ENCODE assay signal across 22 mouse cellular contexts in genomic region chr7:109610348-109610747, GRCm38 (mm10).
A peak's percentile ranks its signal among the peaks of the same experiment; 100 is the strongest.
DNase-seq lines count a peak whose midpoint lies in the region; ATAC-seq and TF ChIP-seq lines count a peak whose summit lies in the region.
"Had no signal": no experiment of that assay in that cellular context is flagged by ENCODE, and none has a peak within 500 bp of the region (broad histone marks: within the 10 kb centered on the region; RNA-seq: fewer than 3 reads in every experiment).

No protein-coding gene starts in this region.

- no peaks in the 10 kb centered on the region for H3K27me3 ChIP-seq in embryonic facial prominence, embryonic 15.5 days
- no peaks in the 10 kb centered on the region for H3K27me3 ChIP-seq in embryonic facial prominence, embryonic 10.5 days (replicated peaks; ENCODE audit: low read depth, poor library complexity, severe bottlenecking)
- H3K27me3 ChIP-seq in limb, embryonic 12.5 days, result no peaks in the 10 kb centered on the region
- H3K27me3 ChIP-seq in limb, embryonic 10.5 days (ENCODE audit: low read depth, poor library complexity, severe bottlenecking), result no peaks in the 10 kb centered on the region
- H3K27me3 ChIP-seq in stomach, postnatal 0 days (ENCODE audit: control insufficient read depth, insufficient read depth, low read length), result no peaks in the 10 kb centered on the region
- H3K27me3 ChIP-seq: embryonic facial prominence, embryonic 12.5 days; forebrain, embryonic 13.5 days; heart, embryonic 15.5 days; hindbrain, embryonic 15.5 days; Patski had no signal

- no peak overlapping the region for H3K4me3 ChIP-seq in embryonic facial prominence, embryonic 15.5 days (replicated peaks)
- no peak overlapping the region for H3K4me3 ChIP-seq in embryonic facial prominence, embryonic 10.5 days
- no peak overlapping the region for H3K4me3 ChIP-seq in limb, embryonic 12.5 days (replicated peaks)
- no peak overlapping the region for H3K4me3 ChIP-seq in limb, embryonic 10.5 days
- no peak overlapping the region for H3K4me3 ChIP-seq in stomach, postnatal 0 days (ENCODE audit: low read depth, low read length)
- H3K4me3 ChIP-seq: embryonic facial prominence, embryonic 12.5 days; forebrain, embryonic 13.5 days; heart, embryonic 10.5 days; heart, embryonic 15.5 days; hindbrain, embryonic 15.5 days had no signal

- H3K9ac ChIP-seq in embryonic facial prominence, embryonic 15.5 days, result no peak overlapping the region
- H3K9ac ChIP-seq in limb, embryonic 12.5 days (replicated peaks), result no peak overlapping the region
- H3K9ac ChIP-seq in stomach, postnatal 0 days (ENCODE audit: low read length), result no peak overlapping the region
- H3K9ac ChIP-seq: embryonic facial prominence, embryonic 12.5 days; forebrain, embryonic 13.5 days; forebrain, postnatal 0 days; heart, embryonic 15.5 days; hindbrain, embryonic 15.5 days had no signal

- no peak for TF ChIP-seq CTCF in stomach, postnatal 0 days (IDR thresholded peaks at IDR 0.05; ENCODE audit: low read depth)

- no peak for DNase-seq in embryonic facial prominence, embryonic 10.5 days (ENCODE audit: low spot score)
- no peak for DNase-seq in limb, embryonic 10.5 days (ENCODE audit: low spot score)
- DNase-seq in adipocyte (ENCODE audit: low spot score), result peak; percentile 49
- no peak for DNase-seq in stomach, postnatal 0 days (ENCODE audit: low spot score)
- no peak for DNase-seq in lung, postnatal 10 days
- DNase-seq: adrenal gland, adult 2 months; adrenal gland, postnatal 25 days; B cell, adult 2 months; cerebellum, adult 2 months; cerebellum, postnatal 10 days; forebrain, postnatal 0 days; gastrocnemius, postnatal 14 days had no signal

- TF ChIP-seq EP300 in stomach, postnatal 0 days (optimal IDR thresholded peaks at IDR 0.05), result no peak

- 0 out of 2 replicates have a peak overlapping the region, but pooled peaks have one; percentile 3 for H3K27ac ChIP-seq in embryonic facial prominence, embryonic 15.5 days (replicated peaks)
- no peak overlapping the region for H3K27ac ChIP-seq in embryonic facial prominence, embryonic 10.5 days (replicated peaks)
- 0 out of 2 replicates have a peak overlapping the region, but pooled peaks have one; percentile 5 for H3K27ac ChIP-seq in limb, embryonic 12.5 days
- H3K27ac ChIP-seq in limb, embryonic 10.5 days, result no peak overlapping the region
- H3K27ac ChIP-seq in stomach, postnatal 0 days (replicated peaks), result peak overlapping the region; percentile 41; the same call in 1 of the 2 replicates
- H3K27ac ChIP-seq: embryonic facial prominence, embryonic 12.5 days; forebrain, embryonic 13.5 days; hindbrain, embryonic 15.5 days had no signal

- H3K9me3 ChIP-seq in embryonic facial prominence, embryonic 15.5 days (replicated peaks), result no peaks in the 10 kb centered on the region
- H3K9me3 ChIP-seq in embryonic facial prominence, embryonic 10.5 days, result no peaks in the 10 kb centered on the region
- no peaks in the 10 kb centered on the region for H3K9me3 ChIP-seq in limb, embryonic 12.5 days
- no peaks in the 10 kb centered on the region for H3K9me3 ChIP-seq in limb, embryonic 10.5 days (replicated peaks)
- no peaks in the 10 kb centered on the region for H3K9me3 ChIP-seq in stomach, postnatal 0 days (ENCODE audit: control insufficient read depth, low read length)
- H3K9me3 ChIP-seq: embryonic facial prominence, embryonic 12.5 days; forebrain, embryonic 13.5 days; heart, embryonic 10.5 days; heart, embryonic 15.5 days; hindbrain, embryonic 15.5 days had no signal

- 82% methylated on average over 2 of the region's 2 CpGs for WGBS in embryonic facial prominence, embryonic 15.5 days
- WGBS in embryonic facial prominence, embryonic 10.5 days, result 89% methylated on average over 2 of the region's 2 CpGs
- 87% methylated on average over 2 of the region's 2 CpGs for WGBS in limb, embryonic 12.5 days
- 98% methylated on average over 2 of the region's 2 CpGs for WGBS in limb, embryonic 10.5 days
- WGBS in stomach, postnatal 0 days, result 57% methylated on average over 2 of the region's 2 CpGs

- H3K4me1 ChIP-seq in embryonic facial prominence, embryonic 15.5 days, result peaks cover 51% of the 10 kb centered on the region
- peaks cover 70% of the 10 kb centered on the region for H3K4me1 ChIP-seq in embryonic facial prominence, embryonic 10.5 days
- H3K4me1 ChIP-seq in limb, embryonic 12.5 days (replicated peaks), result peaks cover 32% of the 10 kb centered on the region
- peaks cover 21% of the 10 kb centered on the region for H3K4me1 ChIP-seq in limb, embryonic 10.5 days
- peaks cover 3% of the 10 kb centered on the region; the same call in 1 of the 2 replicates for H3K4me1 ChIP-seq in stomach, postnatal 0 days (replicated peaks; ENCODE audit: control insufficient read depth, insufficient read depth)

- no peaks in the 10 kb centered on the region for H3K36me3 ChIP-seq in embryonic facial prominence, embryonic 15.5 days
- no peaks in the 10 kb centered on the region for H3K36me3 ChIP-seq in embryonic facial prominence, embryonic 10.5 days (replicated peaks)
- H3K36me3 ChIP-seq in limb, embryonic 12.5 days, result peaks cover 5% of the 10 kb centered on the region; the same call in 1 of the 2 replicates
- H3K36me3 ChIP-seq in limb, embryonic 10.5 days, result peaks cover 16% of the 10 kb centered on the region
- H3K36me3 ChIP-seq in stomach, postnatal 0 days (ENCODE audit: control insufficient read depth, insufficient read depth, low read length), result no peaks in the 10 kb centered on the region
- H3K36me3 ChIP-seq: embryonic facial prominence, embryonic 12.5 days; heart, embryonic 10.5 days; heart, embryonic 15.5 days; hindbrain, embryonic 15.5 days had no signal

- no peak overlapping the region for H3K4me2 ChIP-seq in embryonic facial prominence, embryonic 15.5 days (replicated peaks)
- H3K4me2 ChIP-seq in limb, embryonic 12.5 days, result no peak overlapping the region
- no peak overlapping the region for H3K4me2 ChIP-seq in stomach, postnatal 0 days (replicated peaks; ENCODE audit: low read depth)
- H3K4me2 ChIP-seq: embryonic facial prominence, embryonic 12.5 days; forebrain, embryonic 13.5 days; heart, embryonic 15.5 days; hindbrain, embryonic 15.5 days had no signal

- no peak for ATAC-seq in embryonic facial prominence, embryonic 15.5 days (ENCODE audit: insufficient number of reproducible peaks, low FRiP score, low TSS enrichment, low read depth)
- ATAC-seq in limb, embryonic 12.5 days (ENCODE audit: insufficient number of reproducible peaks, insufficient read depth, low FRiP score, low TSS enrichment, low read depth), result no peak
- ATAC-seq in stomach, postnatal 0 days (ENCODE audit: low FRiP score, low TSS enrichment), result no peak
- ATAC-seq: activated CD4-positive, CD25-positive, alpha-beta regulatory T cell, adult 4 months; CD4-positive, CD25-positive, alpha-beta regulatory T cell, adult 4 months; forebrain, embryonic 13.5 days; forebrain, postnatal 0 days had no signal

Comparison
In these comparisons a context has a peak if more than half of its experiments do, and no peak if none do; other contexts are left out.
1. H3K27ac ChIP-seq: peak in embryonic facial prominence, embryonic 15.5 days (single experiment), limb, embryonic 12.5 days (single experiment) and stomach, postnatal 0 days (single experiment); none in embryonic facial prominence, embryonic 10.5 days (single experiment) and limb, embryonic 10.5 days (single experiment).